10 mouse cellular contexts compared by ENCODE assay signal in the genomic region with DNA sequence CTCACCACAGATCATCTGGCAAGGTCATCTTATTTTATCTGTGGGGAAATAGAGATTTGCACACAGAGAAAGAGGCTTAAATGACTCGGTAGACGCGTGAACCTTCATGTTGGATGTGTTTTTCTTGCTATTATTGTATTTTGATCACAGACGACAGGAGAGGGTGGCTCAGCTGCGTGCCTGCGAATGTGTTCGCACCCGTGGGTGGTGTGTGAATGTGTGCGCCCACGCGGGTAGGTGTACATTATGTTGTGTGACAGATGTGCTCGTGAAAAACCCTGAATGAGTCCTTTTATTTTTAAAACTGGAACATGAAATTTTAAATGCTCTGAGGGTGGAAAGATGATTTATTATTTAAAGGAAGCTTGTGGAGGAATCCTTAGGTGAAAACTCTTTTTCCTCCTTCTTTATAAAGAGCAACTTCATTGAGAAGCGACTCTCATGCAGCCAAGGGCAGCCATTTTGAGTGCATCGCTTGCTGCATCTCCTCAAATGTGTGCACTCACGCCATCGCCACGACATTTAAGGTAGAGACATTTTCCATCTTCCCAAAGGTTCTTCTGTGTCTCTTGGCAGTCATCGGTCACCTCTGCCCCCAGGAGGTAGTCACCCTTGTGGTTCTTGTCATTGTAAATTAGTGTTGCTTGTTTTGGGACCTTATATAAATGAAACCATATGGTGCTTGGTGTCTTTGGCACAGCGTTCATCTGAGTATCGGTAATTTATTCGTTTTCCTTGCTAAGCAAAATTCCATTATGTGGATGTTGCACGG.
DNase-seq lines count a peak whose midpoint lies in the region; ATAC-seq lines count a peak whose summit lies in the region.
"Had no signal": no experiment of that assay in that cellular context is flagged by ENCODE, and none has a peak within 500 bp of the region (broad histone marks: within the 10 kb centered on the region; RNA-seq: fewer than 3 reads in every experiment).

No protein-coding gene starts in this region.

- no peaks in the 10 kb centered on the region for H3K36me3 ChIP-seq in neural tube, embryonic 14.5 days (ENCODE audit: control insufficient read depth, insufficient read depth, low read length)
- H3K36me3 ChIP-seq in neural tube, embryonic 15.5 days: no peaks in the 10 kb centered on the region
- H3K36me3 ChIP-seq in embryonic facial prominence, embryonic 13.5 days: no peaks in the 10 kb centered on the region

- H3K4me2 ChIP-seq in neural tube, embryonic 14.5 days (ENCODE audit: low read depth, low read length): no peak overlapping the region
- no peak overlapping the region for H3K4me2 ChIP-seq in neural tube, embryonic 15.5 days
- peak overlapping the region; percentile 17; the same call in 1 of the 2 replicates for H3K4me2 ChIP-seq in embryonic facial prominence, embryonic 13.5 days

- no peak overlapping the region for H3K9ac ChIP-seq in neural tube, embryonic 14.5 days (replicated peaks; ENCODE audit: low read depth, low read length)
- no peak overlapping the region for H3K9ac ChIP-seq in neural tube, embryonic 15.5 days (replicated peaks)
- no peak overlapping the region for H3K9ac ChIP-seq in embryonic facial prominence, embryonic 13.5 days

- H3K27ac ChIP-seq in neural tube, embryonic 14.5 days (ENCODE audit: low read depth, low read length): peak overlapping the region; percentile 22; the same call in 1 of the 2 replicates
- no peak overlapping the region for H3K27ac ChIP-seq in neural tube, embryonic 15.5 days (replicated peaks)
- H3K27ac ChIP-seq in embryonic facial prominence, embryonic 13.5 days: no peak overlapping the region

- H3K9me3 ChIP-seq in neural tube, embryonic 14.5 days (ENCODE audit: control insufficient read depth, low read length): no peaks in the 10 kb centered on the region
- H3K9me3 ChIP-seq in neural tube, embryonic 15.5 days (replicated peaks): no peaks in the 10 kb centered on the region
- H3K9me3 ChIP-seq in embryonic facial prominence, embryonic 13.5 days: no peaks in the 10 kb centered on the region

- WGBS in neural tube, embryonic 14.5 days: 75% methylated on average over 22 of the region's 22 CpGs
- 74% methylated on average over 22 of the region's 22 CpGs for WGBS in neural tube, embryonic 15.5 days
- WGBS in embryonic facial prominence, embryonic 13.5 days: 69% methylated on average over 22 of the region's 22 CpGs

- H3K27me3 ChIP-seq in neural tube, embryonic 14.5 days (ENCODE audit: control insufficient read depth, insufficient read depth, low read length): no peaks in the 10 kb centered on the region
- H3K27me3 ChIP-seq in neural tube, embryonic 15.5 days (replicated peaks): no peaks in the 10 kb centered on the region
- H3K27me3 ChIP-seq in embryonic facial prominence, embryonic 13.5 days: no peaks in the 10 kb centered on the region

- ATAC-seq in neural tube, embryonic 14.5 days (ENCODE audit: low read depth): no peak
- ATAC-seq in neural tube, embryonic 15.5 days (ENCODE audit: low FRiP score): no peak
- ATAC-seq in embryonic facial prominence, embryonic 13.5 days (ENCODE audit: insufficient number of reproducible peaks, insufficient read depth, low FRiP score, low TSS enrichment, low read depth): no peak
- no peak for ATAC-seq in erythroblast, adult 5-6 weeks (replicated peaks; ENCODE audit: low FRiP score, poor library complexity, severe bottlenecking)
- ATAC-seq: hindbrain, embryonic 16.5 days had no signal

- H3K4me1 ChIP-seq in neural tube, embryonic 14.5 days (ENCODE audit: control insufficient read depth, insufficient read depth, low read length): peaks cover 7% of the 10 kb centered on the region; the same call in 1 of the 2 replicates
- H3K4me1 ChIP-seq in neural tube, embryonic 15.5 days: peaks cover 23% of the 10 kb centered on the region
- H3K4me1 ChIP-seq in embryonic facial prominence, embryonic 13.5 days: peaks cover 25% of the 10 kb centered on the region

- no peak overlapping the region for H3K4me3 ChIP-seq in neural tube, embryonic 14.5 days (ENCODE audit: low read depth, low read length)
- no peak overlapping the region for H3K4me3 ChIP-seq in neural tube, embryonic 15.5 days (replicated peaks)
- no peak overlapping the region for H3K4me3 ChIP-seq in embryonic facial prominence, embryonic 13.5 days

- DNase-seq in left cerebral cortex, adult 18-20 months (ENCODE audit: low spot score in 2 of 2): peak; percentile 85 to 91
- no peak for DNase-seq in gastrocnemius, postnatal 25 days
- no peak for DNase-seq in gastrocnemius, adult 18-20 months (ENCODE audit: low spot score)
- DNase-seq: heart, adult 18-20 months; lung, postnatal 10 days had no signal

Comparison
In these comparisons a context has a peak if more than half of its experiments do, and no peak if none do; other contexts are left out.
1. DNase-seq: peak in left cerebral cortex, adult 18-20 months (2 of 2); none in gastrocnemius, postnatal 25 days (single experiment) and gastrocnemius, adult 18-20 months (single experiment).